Mouse (Mus musculus): ENCODE measurements around the gene Pacs2. TPM values are rescaled to one million over a fixed set of nuclear protein-coding genes. Genes with fewer than 3 reads are reported as not detected.
A peak's percentile ranks its signal among the peaks of the same experiment; 100 is the strongest.

Pacs2 gene
- polyA plus RNA-seq, 1 experiment from 2014 or later = 22.6 TPM

DNA sequence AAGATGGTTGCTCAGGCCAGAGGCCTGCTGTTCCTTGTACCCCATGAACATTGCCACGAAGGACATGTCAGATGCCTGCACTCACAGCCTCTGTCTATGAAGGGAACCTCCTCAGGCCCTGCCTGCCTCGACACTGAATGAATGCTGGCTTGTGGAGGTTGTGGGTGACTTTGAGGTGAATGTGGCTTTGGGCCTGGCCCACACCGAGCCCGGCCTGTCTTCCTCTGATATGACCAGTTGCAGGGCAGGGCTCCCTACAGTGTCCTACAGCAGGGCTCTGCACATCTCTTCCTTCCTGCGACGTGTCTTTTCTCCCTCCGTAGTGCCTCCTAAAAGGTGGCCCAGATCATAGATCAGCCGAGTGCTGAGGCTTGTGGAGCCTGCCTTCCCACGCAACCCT is 16.7 kb downstream of the Pacs2 start:
- Histone ChIP-seq H3K27ac (replicated peaks) (no peak overlapping the region), H3K9ac (replicated peaks) (no peak overlapping the region), H3K36me3 (no peaks in the 10 kb centered on the region), H3K4me2 (replicated peaks) (no peak overlapping the region), H3K27me3 (no peaks in the 10 kb centered on the region), H3K9me3 (no peaks in the 10 kb centered on the region), H3K4me3 (no peak overlapping the region), H3K4me1 (peaks cover 34% of the 10 kb centered on the region)
- no peak for ATAC-seq (replicated peaks)
- 91% methylated on average over 9 of the region's 9 CpGs for WGBS

DNA sequence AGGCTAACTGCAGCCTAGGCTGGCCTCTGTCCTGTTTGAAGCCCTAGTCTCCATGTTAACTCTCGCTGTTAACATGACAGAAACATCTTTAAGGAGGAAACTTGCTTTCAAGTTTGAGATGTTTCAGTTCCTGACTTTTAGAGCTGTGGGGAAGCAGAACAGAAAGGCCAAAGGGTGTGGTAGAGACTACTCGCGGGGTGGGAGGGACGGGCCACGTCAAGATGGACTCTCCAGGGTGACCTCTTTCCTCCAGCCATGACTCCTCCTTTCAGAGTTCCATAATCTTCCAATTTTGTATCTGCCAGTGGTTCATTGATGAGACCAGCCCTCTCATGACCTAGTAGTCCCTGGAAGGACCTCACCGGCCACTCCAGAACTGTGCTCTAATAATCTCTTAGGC is 17.1 kb downstream of the Pacs2 start:
- no peak overlapping the region for H3K27ac ChIP-seq (replicated peaks)
- no peak overlapping the region for H3K4me2 ChIP-seq (replicated peaks)
- ATAC-seq (replicated peaks) = no peak
- no peak overlapping the region for H3K4me3 ChIP-seq
- WGBS = 91% methylated on average over 6 of the region's 6 CpGs
- peaks cover 34% of the 10 kb centered on the region for H3K4me1 ChIP-seq
- no peak overlapping the region for H3K9ac ChIP-seq (replicated peaks)
- H3K27me3 ChIP-seq = no peaks in the 10 kb centered on the region
- no peaks in the 10 kb centered on the region for H3K9me3 ChIP-seq
- H3K36me3 ChIP-seq = no peaks in the 10 kb centered on the region

DNA sequence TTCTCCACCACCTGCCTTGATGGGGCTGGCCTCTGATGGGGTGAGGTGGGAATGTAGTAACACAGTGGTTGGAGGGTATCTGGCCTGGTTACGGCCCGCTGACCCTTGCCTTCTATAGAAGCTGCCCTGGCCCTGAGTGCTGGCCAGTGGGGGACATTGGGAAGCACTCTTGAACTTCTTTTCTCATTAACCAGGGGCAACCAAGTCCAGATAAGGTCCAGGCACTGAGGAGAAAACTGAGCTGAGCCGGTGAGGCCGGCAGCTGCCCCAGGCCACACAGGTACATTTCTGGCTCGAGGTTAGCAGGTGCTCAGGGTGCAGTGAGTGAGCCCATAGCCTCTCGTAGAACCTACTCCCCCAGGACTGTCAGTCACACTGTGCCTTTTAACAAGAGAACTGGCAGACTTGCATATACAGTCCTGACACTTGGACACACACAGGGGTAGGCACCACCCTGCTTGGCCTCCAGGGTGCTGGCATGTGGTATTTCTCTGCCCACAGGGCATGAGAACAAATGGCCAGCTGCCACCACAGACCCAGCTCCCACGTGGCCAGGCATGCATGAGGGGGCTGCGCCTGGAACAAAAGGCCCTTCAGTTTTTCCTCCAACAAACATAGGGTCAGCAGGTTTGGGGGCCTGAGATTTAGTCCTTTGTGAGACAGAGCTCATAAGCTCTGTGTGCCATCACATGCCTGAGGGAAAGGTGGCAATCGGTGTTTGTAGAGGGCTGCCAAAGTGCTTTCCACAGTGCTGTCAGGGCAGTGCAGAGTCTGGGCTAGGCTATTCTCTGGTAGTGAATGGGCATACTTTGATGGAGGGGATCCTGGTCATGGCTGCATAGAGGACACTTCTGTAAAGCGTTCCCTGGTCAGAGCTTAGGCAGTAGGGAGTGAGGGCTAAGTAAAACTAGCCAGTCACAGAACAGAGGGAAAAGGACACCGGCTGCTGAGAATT is 18.3 kb downstream of the Pacs2 start:
- peaks cover 33% of the 10 kb centered on the region for H3K4me1 ChIP-seq
- H3K36me3 ChIP-seq = no peaks in the 10 kb centered on the region
- no peaks in the 10 kb centered on the region for H3K9me3 ChIP-seq
- H3K27me3 ChIP-seq = no peaks in the 10 kb centered on the region
- H3K9ac ChIP-seq (replicated peaks) = no peak overlapping the region
- H3K4me2 ChIP-seq (replicated peaks) = no peak overlapping the region
- WGBS = 53% methylated on average over 11 of the region's 11 CpGs
- peak overlapping the region; percentile 29 for H3K27ac ChIP-seq (replicated peaks)
- H3K4me3 ChIP-seq = no peak overlapping the region
- ATAC-seq (replicated peaks) = peak; percentile 77

DNA sequence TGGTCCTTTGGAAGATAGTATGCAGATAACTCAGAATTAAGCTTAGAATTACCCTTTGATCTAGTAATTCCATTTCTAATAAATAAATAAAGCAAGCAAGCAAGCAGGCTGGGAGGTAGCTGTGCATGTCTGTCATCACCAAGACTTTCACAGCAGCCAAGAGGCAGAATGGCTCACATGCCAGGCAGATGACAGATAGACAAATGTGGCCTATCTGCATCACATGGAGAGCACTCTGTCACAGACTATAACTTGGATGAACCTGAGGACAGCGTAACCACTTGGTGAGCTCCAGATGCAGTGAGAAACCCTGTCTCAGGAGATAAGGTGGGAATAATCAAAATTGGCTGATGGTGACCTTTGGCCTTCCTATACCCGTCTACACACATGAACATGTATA is 20.8 kb downstream of the Pacs2 start:
- WGBS = 95% methylated on average over 2 of the region's 2 CpGs
- no peak for ATAC-seq (replicated peaks)

DNA sequence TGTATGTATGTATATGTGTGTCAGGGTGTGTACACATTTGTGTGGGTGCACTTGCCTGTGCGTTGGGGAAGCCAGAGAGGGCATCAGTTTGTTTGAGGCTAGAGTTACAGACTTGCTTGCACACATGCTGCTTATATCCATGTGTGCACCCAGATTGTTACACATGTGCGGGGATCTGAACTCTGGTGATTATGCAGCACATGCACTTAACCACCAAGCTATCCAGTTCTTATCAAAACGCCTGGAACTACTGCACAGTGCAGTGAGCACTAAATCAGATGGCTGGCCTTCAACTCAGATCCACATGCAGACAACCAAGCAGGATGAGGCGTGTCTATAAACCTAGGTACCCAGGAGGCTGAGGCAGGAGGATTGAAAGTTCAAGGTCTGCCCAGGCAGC is 22.7 kb downstream of the Pacs2 start:
- Histone ChIP-seq H3K4me3 (no peak overlapping the region), H3K4me2 (replicated peaks) (no peak overlapping the region), H3K9me3 (no peaks in the 10 kb centered on the region), H3K27me3 (no peaks in the 10 kb centered on the region), H3K27ac (replicated peaks) (no peak overlapping the region), H3K9ac (replicated peaks) (no peak overlapping the region), H3K36me3 (no peaks in the 10 kb centered on the region), H3K4me1 (peaks cover 28% of the 10 kb centered on the region)
- WGBS = 93% methylated on average over 4 of the region's 4 CpGs
- ATAC-seq (replicated peaks) = no peak

More for the DNA sequence above, 20.8 kb downstream of the Pacs2 start:
- H3K4me3 ChIP-seq = no peak overlapping the region
- H3K9ac ChIP-seq (replicated peaks) = no peak overlapping the region
- H3K36me3 ChIP-seq = no peaks in the 10 kb centered on the region
- H3K4me2 ChIP-seq (replicated peaks) = no peak overlapping the region
- peaks cover 18% of the 10 kb centered on the region for H3K4me1 ChIP-seq
- H3K9me3 ChIP-seq = no peaks in the 10 kb centered on the region
- no peaks in the 10 kb centered on the region for H3K27me3 ChIP-seq
- H3K27ac ChIP-seq (replicated peaks) = no peak overlapping the region

DNA sequence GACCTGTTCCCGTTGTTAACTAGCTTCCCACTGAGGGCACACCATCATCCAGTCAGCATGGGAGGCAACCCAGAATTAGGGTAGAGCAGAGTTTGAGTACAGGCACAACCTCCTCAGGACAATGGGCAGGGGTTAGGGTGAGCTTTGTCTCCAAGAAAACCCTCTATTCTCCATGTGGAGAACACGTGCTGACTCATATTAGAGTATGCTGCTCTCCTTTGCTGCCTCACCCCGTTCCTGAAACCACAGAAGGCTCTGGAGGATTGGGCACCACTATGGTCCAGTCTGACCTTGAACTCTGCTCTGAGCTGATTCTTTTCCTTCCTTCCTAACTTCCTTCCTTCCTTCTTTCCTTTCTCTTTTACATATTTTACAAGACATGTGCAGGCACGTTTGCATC is 24.1 kb downstream of the Pacs2 start:
- Histone ChIP-seq H3K27me3 (no peaks in the 10 kb centered on the region), H3K9ac (replicated peaks) (no peak overlapping the region), H3K4me2 (replicated peaks) (no peak overlapping the region), H3K9me3 (no peaks in the 10 kb centered on the region), H3K4me3 (no peak overlapping the region), H3K36me3 (no peaks in the 10 kb centered on the region), H3K4me1 (peaks cover 14% of the 10 kb centered on the region), H3K27ac (replicated peaks) (no peak overlapping the region)
- ATAC-seq (replicated peaks) = no peak
- WGBS = 95% methylated on average over 4 of the region's 4 CpGs

DNA sequence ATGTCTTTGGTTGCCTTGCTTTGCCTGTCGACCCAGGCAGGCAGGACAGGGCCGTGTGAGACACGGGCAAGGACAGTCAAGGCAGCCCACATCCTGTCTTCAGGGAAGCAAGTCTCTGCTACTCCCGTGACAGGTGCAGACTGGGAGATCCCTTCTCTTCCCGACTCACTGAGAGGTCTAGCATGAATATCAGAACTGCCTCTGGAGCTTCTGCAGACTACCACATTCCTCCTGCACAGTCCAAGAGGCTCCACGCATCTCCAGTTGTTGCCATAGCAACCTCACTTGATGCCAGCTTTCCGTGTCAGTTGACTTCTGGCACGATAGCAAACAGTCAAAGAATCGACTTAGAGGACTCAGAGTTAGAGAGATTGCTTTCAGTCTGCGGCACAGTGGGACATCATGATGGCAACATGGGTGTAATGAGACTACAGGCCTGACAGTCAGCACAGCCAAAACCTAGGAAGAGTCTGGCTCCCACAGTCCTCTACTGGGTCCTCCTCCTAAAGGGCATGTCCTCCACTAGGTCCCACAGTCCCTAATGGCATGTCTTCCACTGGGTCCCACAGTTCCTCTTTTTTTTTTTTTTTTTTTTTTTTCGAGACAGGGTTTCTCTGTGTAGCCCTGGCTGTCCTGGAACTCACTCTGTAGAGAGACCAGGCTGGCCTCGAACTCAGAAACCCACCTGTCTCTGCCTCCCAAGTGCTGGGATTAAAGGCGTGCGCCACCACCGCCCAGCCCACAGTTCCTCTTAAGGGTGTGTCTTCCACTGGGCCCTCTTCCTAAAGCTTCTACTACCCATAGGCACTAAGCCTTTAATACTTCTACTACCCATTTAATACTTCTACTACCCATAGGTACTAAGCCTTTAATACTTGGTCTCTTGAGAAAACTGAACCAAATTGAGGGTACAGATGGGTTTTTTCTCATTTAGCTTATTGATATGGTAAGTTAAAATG is 27.5 kb downstream of the Pacs2 start:
- H3K4me3 ChIP-seq = no peak overlapping the region
- H3K9me3 ChIP-seq = no peaks in the 10 kb centered on the region
- no peak overlapping the region for H3K9ac ChIP-seq (replicated peaks)
- H3K4me2 ChIP-seq (replicated peaks) = no peak overlapping the region
- H3K4me1 ChIP-seq = peaks cover 13% of the 10 kb centered on the region
- 60% methylated on average over 15 of the region's 15 CpGs for WGBS
- peak; percentile 75 for ATAC-seq (replicated peaks)
- peak overlapping the region; percentile 62 for H3K27ac ChIP-seq (replicated peaks)
- peaks cover under 1% of the 10 kb centered on the region for H3K36me3 ChIP-seq
- H3K27me3 ChIP-seq = no peaks in the 10 kb centered on the region

DNA sequence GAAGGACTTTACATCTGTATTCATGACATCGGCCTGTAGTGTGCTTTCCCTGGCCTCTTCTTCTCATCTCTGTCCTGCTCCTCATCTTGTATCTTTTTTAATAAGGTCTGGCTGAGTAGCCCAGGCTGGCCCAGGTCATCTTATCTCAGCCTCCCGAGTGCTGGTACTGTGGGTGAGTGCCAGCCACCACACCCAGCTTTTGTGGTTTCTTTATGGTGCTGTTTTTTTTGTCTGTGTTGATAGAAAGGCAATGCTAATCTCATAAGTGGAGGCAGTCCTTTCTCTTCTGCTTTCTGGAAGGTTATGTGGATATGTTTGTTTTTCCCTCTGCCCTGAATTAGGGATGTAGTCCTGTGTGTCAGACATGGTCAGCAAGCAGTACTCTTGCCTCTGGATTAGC is 28.2 kb downstream of the Pacs2 start:
- peaks cover 13% of the 10 kb centered on the region for H3K4me1 ChIP-seq
- H3K4me2 ChIP-seq (replicated peaks) = no peak overlapping the region
- H3K9ac ChIP-seq (replicated peaks) = no peak overlapping the region
- ATAC-seq (replicated peaks) = no peak
- H3K36me3 ChIP-seq = peaks cover 7% of the 10 kb centered on the region
- 85% methylated on average over 2 of the region's 2 CpGs for WGBS
- no peaks in the 10 kb centered on the region for H3K9me3 ChIP-seq
- H3K4me3 ChIP-seq = no peak overlapping the region
- 0 out of 2 replicates have a peak overlapping the region, but pooled peaks have one; percentile 5 for H3K27ac ChIP-seq (replicated peaks)
- H3K27me3 ChIP-seq = no peaks in the 10 kb centered on the region

DNA sequence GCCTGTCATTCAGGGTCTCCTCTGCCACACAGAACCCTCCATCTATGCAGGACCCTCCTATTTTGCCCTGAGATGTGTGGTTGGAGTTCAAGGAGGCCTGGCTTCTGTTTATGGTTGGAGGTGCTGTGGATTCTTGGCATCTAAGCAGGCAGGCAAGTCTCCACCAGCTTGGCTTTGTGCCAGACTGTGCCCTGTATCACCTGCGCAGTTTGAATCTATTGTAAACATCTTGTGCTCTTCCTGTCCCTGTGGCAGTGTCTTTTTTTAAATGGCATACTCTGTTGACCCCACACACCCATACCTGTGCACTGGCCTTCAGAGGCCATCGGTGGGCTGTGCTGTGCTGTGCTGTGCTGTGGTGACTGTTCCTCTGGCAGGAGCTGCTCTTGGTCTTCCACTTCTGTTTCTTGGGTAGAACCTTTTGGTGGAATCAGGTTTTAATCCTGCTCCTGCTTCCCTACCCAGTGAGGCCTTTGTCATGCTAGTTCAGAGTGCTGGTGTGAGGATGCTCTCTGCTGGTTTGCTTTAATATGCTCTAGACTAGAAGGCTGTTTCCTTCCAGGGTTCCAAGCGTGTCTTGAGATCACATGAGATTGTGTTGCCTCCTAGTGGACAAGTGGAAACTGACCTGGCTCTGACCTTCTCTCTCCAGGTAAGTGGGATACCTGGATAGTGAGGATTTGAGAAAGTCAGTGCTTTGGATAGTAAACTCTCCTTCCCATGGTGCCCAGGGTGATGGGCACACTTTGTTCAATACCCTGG is 30.8 kb downstream of the Pacs2 start:
- Histone ChIP-seq H3K27me3 (no peaks in the 10 kb centered on the region), H3K27ac (replicated peaks) (no peak overlapping the region), H3K4me3 (no peak overlapping the region), H3K4me2 (replicated peaks) (no peak overlapping the region), H3K9ac (replicated peaks) (no peak overlapping the region), H3K4me1 (peaks cover 13% of the 10 kb centered on the region), H3K9me3 (no peaks in the 10 kb centered on the region), H3K36me3 (peaks cover 12% of the 10 kb centered on the region)
- ATAC-seq (replicated peaks) = no peak
- WGBS = 80% methylated on average over 3 of the region's 3 CpGs

DNA sequence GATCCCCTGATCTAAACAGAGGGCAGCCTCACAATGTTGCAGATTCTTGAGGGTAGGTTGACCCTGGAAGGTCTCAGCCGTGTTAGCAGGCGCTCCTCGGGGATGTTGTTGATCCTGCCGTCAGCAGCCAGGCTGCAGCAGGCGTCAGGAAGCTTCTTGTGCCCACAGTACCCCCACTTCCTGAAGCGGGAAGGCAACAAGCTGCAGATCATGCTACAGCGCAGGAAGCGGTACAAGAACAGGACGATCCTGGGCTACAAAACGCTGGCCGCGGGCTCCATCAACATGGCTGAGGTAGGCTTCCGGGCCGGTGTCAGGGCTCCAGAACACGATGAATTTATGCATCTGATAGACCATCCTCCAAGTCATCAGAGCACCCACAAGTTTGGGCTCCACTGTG is 32.6 kb downstream of the Pacs2 start:
- H3K9me3 ChIP-seq = no peaks in the 10 kb centered on the region
- 93% methylated on average over 15 of the region's 15 CpGs for WGBS
- no peak overlapping the region for H3K9ac ChIP-seq (replicated peaks)
- no peaks in the 10 kb centered on the region for H3K27me3 ChIP-seq
- no peak for ATAC-seq (replicated peaks)
- H3K4me1 ChIP-seq = peaks cover 3% of the 10 kb centered on the region; the same call in 1 of the 2 replicates
- H3K27ac ChIP-seq (replicated peaks) = no peak overlapping the region
- H3K36me3 ChIP-seq = peaks cover 28% of the 10 kb centered on the region
- H3K4me2 ChIP-seq (replicated peaks) = no peak overlapping the region
- H3K4me3 ChIP-seq = no peak overlapping the region

DNA sequence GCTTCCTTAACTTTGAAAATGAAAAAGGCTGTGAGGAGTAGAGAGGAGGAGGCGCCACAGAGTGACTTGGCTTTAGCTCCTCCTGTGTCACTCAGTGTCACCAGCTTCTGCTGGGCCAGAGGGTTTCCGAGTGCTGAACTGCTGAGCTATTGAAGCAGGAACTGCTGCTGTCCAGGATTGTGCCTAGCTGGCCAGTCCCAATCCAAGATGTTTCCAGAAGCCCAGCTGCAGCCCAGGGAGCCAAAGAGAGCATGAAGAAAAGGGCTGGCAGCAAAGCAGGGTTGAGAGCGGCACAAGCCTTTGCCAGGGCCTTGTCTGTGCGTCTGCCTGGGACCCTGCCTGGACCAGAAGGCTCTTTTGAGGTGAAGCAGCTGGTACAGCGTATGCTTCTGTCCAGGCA is 33.8 kb downstream of the Pacs2 start:
- 89% methylated on average over 5 of the region's 5 CpGs for whole genome bisulfite sequencing
- no peak overlapping the region for H3K9ac ChIP-seq (replicated peaks)
- H3K4me3 ChIP-seq = no peak overlapping the region
- H3K9me3 ChIP-seq = no peaks in the 10 kb centered on the region
- H3K4me2 ChIP-seq (replicated peaks) = no peak overlapping the region
- peaks cover 39% of the 10 kb centered on the region for H3K36me3 ChIP-seq
- H3K27me3 ChIP-seq = no peaks in the 10 kb centered on the region
- no peak for ATAC-seq (replicated peaks)
- H3K27ac ChIP-seq (replicated peaks) = no peak overlapping the region
- 0 out of 2 replicates have a peak, but pooled peaks cover 2% of the 10 kb centered on the region for H3K4me1 ChIP-seq
